Mouse (Mus musculus): ENCODE measurements around the gene Agrp.
"Not testable (repeated sequence)": the region's sequence is repeated elsewhere in the genome, so short reads cannot be mapped to it uniquely, and the experiment has no call there.

Agrp gene

GRCm38 (mm10) chr8:105622421-105622920 is 14.7 kb downstream of the Agrp start:
- peak; percentile 96 for DNase-seq (ENCODE audit: low read depth, low spot score)

DNA sequence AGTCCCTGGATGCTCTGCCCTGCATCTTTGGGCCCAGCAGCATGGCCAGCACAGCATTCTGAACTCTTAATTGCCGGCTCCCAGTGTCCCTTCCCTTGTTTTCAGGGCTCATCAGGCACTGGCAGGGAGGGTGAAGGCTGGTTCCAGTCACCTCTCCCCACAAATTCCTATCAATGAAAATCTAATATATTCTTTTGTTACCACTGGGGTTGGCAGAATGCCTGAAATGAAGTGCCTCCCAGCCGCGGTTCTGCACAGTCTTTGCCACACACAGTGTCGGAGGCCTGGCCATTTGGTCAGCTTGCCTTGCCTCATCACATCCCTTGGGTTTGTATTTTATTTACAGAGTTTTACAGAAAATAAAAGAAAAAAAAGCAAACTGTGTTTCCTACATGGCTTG is 15.4 kb downstream of the Agrp start:
- no peak for DNase-seq (ENCODE audit: low read depth, low spot score)

DNA sequence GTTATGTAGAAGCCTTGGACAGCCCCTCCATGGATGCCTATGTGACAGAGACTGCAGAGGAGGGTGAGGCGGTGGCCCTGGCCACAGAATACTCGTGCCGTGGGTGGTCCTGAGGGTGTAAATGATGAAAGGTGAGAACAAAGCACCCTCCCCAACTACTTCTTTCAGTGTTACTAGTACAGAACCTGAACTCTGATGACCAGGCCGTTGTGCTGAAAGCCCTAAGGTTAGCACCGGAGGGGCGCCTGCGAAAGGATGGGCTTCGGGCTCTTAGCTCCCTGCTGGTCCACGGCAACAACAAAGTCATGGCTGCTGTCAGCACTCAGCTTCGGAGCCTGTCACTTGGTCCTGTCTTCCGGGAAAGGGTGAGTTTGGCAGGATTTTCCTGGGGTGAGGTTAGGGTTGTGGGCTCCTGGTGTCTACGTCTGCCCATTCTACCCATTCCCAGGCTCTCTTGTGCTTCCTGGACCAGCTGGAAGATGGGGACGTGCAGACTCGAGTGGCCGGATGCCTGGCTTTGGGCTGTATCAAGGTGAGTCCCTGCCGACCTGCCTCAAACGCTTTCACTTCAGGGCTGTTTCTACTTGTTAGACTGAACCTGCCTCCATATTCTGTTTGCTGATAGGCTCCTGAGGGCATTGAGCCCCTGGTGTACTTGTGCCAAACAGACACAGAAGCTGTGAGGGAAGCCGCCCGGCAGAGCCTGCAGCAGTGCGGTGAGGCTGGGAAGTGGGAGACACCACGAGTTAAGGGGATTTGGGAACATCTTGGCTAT is 16.1 kb downstream of the Agrp start:
- no peak for DNase-seq (ENCODE audit: low read depth, low spot score)

GRCm38 (mm10) chr8:105620211-105620610 is 17.0 kb downstream of the Agrp start:
- no peak for DNase-seq (ENCODE audit: low read depth, low spot score)

DNA sequence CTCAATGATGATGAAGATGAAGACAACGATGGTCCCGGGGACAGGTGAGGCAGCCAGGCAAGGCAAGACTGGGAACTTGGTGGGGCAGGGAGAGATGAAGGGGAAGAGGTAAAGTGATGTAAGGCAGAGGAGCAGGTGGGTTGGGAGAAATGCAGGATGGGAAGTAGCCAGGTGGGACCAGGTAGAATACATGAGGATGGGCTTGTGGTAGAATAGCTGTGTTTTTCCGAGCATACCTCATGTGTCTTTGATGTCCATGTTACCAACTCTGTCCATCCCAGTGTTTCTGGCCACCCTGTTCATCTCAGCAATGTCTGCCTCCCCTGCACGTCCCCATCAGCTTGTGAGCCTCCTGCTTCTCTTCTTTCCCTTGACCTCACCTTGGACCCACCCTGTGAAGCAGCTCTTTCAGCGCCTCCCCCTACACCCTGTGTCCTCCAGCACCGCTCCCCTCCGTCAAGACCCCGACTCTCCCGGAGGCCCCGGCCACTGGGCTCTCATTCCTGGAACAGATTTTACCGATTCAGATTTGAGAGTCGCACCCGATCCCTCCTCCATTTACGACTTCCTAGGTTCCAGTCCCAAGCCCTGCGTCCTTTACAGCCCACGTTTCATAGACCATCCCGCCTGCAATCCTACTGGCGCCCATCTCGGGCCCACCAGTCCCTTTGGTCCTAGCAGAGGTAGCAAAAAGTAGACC is 18.2 kb downstream of the Agrp start:
- DNase-seq (ENCODE audit: low read depth, low spot score), result no peak

DNA sequence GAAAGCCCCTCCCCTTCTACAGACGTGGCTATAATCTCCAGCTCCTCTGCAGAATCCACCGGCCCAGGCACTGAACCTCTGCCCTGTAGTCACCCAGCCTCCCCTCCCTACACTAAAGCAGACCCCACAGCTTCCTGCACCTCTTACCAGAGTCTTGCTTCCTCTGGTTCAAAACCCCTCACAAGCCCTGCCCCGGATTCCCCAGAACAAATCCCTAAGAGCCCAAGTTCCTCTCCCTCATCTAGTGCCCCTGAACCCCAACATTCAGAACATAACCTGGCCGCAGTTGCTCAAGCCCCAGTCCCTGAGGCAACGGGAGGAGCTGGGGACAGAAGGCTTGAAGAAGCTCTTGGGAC is 18.9 kb downstream of the Agrp start:
- DNase-seq (ENCODE audit: low read depth, low spot score), result no peak

DNA sequence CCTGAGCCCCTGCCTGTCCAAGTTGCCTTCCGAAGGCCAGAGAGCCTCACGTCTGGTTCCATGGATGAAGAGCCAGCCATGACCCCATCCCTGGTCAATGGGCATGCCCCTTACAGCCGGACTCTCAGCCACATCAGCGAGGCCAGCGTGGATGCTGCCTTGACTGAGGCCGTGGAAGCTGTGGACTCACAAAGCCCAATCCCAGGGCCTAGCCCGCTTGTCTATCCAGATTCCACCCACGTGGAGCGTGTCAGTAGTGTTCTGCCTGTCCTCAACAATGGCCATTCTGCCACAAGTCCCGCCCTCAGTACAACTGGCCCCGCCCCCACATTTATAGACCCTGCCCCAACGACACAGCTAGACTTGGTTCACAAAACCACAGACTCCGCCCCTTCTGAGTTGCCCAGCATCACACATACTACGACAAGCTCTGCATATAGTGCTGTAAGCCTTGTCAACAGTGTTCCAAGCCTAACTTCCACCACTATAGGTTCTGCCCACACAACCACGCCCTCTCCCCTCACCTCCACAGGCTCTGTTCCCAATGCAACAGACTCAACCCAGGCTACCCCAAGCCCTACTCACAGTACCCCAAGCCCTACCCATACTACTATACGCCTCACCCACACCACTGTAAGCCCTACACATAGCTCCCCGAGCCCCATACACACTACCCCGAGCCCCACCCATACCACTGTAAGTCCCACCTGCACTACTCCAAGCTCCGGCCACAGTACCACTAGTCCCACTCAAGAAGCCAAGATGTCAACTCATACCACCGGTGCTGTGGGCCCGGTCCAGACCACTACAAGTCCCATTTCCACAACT is 19.5 kb downstream of the Agrp start:
- peak; percentile 49 for DNase-seq (ENCODE audit: low read depth, low spot score)

- no peak for DNase-seq (ENCODE audit: low read depth, low spot score)
Observed at GRCm38 (mm10) chr8:105615942-105616341, 21.3 kb downstream of the Agrp start.

DNA sequence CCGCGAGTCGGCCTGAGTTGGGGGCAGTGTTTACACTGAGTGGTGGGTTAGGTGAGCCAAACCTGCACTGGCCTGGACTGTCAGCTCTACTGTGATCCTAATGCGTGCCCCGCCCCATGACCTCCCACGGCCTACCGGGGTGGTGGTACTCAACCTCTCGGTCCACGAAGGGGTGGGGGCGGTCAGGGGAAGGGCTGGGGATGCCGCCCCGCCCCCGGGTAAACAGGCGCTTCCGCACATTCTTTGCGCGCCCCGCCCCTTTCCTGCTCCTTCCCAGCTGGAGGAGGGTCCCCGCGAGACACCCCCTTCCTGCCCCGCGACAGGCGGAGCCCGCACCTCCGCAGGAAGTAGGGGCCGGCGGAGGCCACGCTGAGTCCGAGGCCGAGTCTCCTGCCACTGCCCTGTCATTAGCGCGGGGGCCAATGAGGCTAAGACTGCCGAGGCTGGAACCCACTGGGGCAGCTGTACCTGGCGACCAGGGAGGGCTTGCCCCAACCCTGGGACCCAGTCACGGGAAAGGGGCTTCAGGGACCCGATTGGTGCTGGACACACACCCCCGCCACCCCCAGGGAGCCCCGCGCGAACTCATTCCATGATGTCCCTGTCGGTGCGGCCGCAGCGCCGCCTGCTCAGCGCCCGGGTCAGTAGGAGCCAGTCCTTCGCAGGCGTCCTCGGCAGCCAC is 23.2 kb downstream of the Agrp start:
- peak; percentile 66 for DNase-seq (ENCODE audit: low read depth, low spot score)

- peak; percentile 27 for DNase-seq (ENCODE audit: low read depth, low spot score)
Observed at GRCm38 (mm10) chr8:105613037-105613436, 24.2 kb downstream of the Agrp start.

DNA sequence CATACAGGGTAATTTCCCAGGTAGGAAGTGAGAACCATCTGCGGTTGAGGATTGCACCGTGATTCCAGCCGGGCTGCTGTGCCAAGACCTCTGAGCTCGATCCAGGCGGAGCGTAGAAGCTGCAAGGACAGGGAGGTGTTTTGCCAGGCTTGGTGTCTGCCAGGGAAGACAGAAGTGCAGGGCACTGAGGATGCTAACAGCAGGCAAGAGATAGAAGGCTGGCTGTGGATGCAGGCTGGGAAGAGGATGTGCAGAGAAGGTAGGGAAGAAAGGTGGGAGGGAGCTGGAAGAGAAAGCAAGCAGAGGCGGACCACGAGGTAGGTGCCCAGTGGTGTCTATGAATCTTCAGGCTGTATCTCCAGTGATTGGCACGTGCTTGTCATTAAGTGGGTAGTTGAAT is 25.4 kb downstream of the Agrp start:
- no peak for DNase-seq (ENCODE audit: low read depth, low spot score)

GRCm38 (mm10) chr8:105609771-105610170 is 27.4 kb downstream of the Agrp start:
- DNase-seq (ENCODE audit: low read depth, low spot score), result no peak

GRCm38 (mm10) chr8:105609355-105609754 is 27.8 kb downstream of the Agrp start:
- DNase-seq (ENCODE audit: low read depth, low spot score), result no peak

- DNase-seq (ENCODE audit: low read depth, low spot score), result peak; percentile 78
Observed at GRCm38 (mm10) chr8:105607684-105608083, 29.5 kb downstream of the Agrp start.

GRCm38 (mm10) chr8:105607062-105607461 is 30.1 kb downstream of the Agrp start:
- DNase-seq (ENCODE audit: low read depth, low spot score), result no peak

DNA sequence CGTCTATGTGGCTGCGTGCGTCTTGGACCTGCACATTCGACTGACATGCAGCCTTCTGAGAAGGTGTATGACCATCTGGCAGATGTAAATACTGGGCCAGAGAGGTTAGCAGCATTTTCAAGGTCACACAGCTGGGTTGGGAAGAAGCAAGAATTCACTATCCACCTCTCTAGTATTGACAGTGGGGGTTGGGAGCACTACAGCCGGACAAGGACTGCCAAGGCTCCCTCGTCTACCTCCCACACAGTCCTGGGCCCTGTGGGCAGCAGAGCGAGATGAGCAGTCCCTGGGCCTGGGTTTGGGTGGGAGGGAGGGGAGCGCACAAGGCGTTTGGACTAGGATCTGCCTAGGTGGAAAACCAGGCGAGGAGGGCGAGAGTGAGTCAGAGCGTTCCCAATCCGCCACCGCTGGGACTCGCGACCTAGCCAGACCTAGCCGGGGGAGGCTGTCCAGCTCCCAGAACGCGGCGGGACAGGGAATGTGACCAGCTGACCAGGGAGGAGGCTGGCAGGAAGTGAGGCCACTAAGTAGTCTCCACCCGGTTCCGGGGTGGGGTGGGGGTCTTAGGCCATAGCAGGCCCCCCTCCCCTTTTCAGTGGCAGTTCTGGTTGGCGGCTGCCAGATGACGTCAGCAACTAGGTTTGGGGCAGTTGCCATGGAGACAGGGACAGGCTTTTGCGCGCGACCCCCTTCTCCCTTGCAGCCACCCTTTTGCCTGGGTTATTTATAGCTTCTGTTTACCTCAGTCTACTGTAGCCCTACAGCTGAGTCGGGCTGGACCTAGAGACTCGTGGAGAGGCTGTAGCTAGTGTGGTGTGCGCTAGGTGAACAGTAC is 30.8 kb downstream of the Agrp start:
- peak; percentile 76 for DNase-seq (ENCODE audit: low read depth, low spot score)

DNA sequence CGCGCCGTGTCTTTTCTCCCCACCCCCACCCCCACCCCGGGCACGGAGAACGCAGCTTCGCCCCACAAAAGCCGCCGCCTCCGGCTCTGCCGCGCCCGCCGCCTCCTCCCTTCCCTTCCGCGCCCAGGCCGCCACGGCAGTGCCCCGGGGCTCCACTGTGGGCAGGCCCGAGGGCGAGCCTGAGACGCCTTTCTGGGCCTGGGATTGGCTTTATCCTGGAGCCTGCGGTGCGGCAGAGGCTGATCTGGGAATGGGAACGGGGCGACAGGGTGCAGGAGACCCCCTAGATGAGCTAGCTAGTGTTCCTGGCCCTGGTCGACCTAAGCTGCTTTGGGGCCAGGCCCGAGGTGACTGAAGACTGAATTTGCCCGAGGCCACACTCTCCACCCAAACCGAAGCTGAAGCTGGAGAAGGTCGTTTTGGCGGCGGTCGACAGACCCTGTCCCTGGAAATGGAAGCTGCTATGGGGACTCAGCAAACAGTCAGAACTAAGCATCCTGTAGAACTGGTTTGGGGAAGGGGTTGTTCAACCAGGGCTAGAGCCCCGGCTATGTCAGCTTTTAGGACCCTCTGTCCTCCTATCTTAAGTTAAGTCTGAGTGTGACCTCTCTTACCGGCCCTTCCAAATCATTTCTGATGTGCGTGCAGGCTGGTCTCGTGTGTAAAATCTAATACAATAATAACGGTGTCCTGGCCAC is 31.6 kb downstream of the Agrp start:
- DNase-seq (ENCODE audit: low read depth, low spot score), result peak; percentile 68

- DNase-seq (ENCODE audit: low read depth, low spot score), result peak; percentile 88
Observed at GRCm38 (mm10) chr8:105604804-105605381, 32.3 kb downstream of the Agrp start, which contains the start of gene Ripor1. Gene Ripor1 (plus strand): TSS chr8:105605255.

GRCm38 (mm10) chr8:105602540-105602939 is 34.7 kb downstream of the Agrp start:
- DNase-seq (ENCODE audit: low read depth, low spot score), result not testable (repeated sequence)

DNA sequence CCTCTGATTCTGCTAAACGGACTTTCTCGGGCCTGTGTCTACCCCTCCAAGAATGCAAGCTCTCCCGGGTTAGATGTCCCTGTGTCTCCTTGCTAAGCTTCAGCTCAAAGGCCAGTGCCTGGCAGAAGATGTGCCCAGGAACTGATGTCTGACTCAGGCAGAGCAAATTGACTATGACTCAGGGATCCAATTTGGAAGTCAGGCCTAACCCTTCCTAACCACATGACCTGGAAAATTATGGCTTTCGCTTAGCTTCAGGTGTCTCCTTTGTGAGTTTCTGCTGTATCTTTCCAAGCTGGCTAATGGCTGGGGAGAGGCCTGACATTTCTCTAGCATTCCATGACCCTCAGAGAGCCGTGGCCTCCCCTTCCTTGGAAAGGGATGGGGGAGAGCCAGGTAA is 35.9 kb downstream of the Agrp start:
- no peak for DNase-seq (ENCODE audit: low read depth, low spot score)
